Mouse (Mus musculus) left cerebral cortex, postnatal 36 days (tissue): ENCODE data around the gene Mcur1. TPM values are rescaled to one million over a fixed set of nuclear protein-coding genes. Genes with fewer than 3 reads are reported as not detected.

ENCODE experiments used
- DNase-seq, 2 experiments: peaks; one replicate each; pipeline ENCODE4 v3.0.0; 2021 to 2022; ENCODE audit warnings: low spot score in 2 of 2, mixed read lengths in 1 of 2
- intact Hi-C: fragments of 180-260 bp; cut with DNase I; formaldehyde crosslinking; loops from one replicate; pipeline ENCODE4 v1.15.1; 2025
- total RNA-seq, 2 experiments: library from RNA; stranded (reverse); gene quantifications; 2 replicates each; pipeline ENCODE4 v1.2.3; 2021

Gene Mcur1
- total RNA-seq, 2 experiments from 2014 or later = 14.9 to 18.5 TPM

GRCm38 (mm10) chr13:43534015-43534414 is 26.0 kb downstream of the Mcur1 start:
- intact Hi-C loops = loop anchor here (5.0 kb wide), 1 partner anchor 52 kb away; the partner anchor contains the start of gene Ranbp9
- DNase-seq = no peak

- DNase-seq = peak; percentile 49 to 57
- intact Hi-C loops = loop anchor here (5.0 kb wide), 1 partner anchor 49 kb away; the partner anchor contains the start of gene Ranbp9
These were observed 28.9 kb downstream of the Mcur1 start for GRCm38 (mm10) chr13:43530832-43531693.

GRCm38 (mm10) chr13:43530129-43530831 is 29.7 kb downstream of the Mcur1 start:
- DNase-seq = peak; percentile 82 to 83

GRCm38 (mm10) chr13:43526289-43526688 is 33.7 kb downstream of the Mcur1 start:
- intact Hi-C loops = no loop called here
- no peak for DNase-seq

More at GRCm38 (mm10) chr13:43530129-43530831, 29.7 kb downstream of the Mcur1 start:
- intact Hi-C loops = loop anchor here (5.0 kb wide), 1 partner anchor 48 kb away; the partner anchor contains the start of gene Ranbp9

- DNase-seq = peak; percentile 69 to 79
- intact Hi-C loops = no loop called here
These were observed 34.4 kb downstream of the Mcur1 start for GRCm38 (mm10) chr13:43525363-43526134.

GRCm38 (mm10) chr13:43524491-43525362 is 35.3 kb downstream of the Mcur1 start:
- intact Hi-C loops = no loop called here

GRCm38 (mm10) chr13:43523906-43524480 is 36.0 kb downstream of the Mcur1 start:
- intact Hi-C loops = no loop called here
- peak in 1 of 2 experiments; percentile 15 for DNase-seq

More at GRCm38 (mm10) chr13:43524491-43525362, 35.3 kb downstream of the Mcur1 start:
- DNase-seq = peak in 1 of 2 experiments; percentile 53

- intact Hi-C loops = no loop called here
- no peak for DNase-seq
These were observed 38.1 kb downstream of the Mcur1 start for GRCm38 (mm10) chr13:43521940-43522339.

- intact Hi-C loops = no loop called here
- DNase-seq = no peak
These were observed 40.7 kb downstream of the Mcur1 start for GRCm38 (mm10) chr13:43519251-43519650.

- intact Hi-C loops = no loop called here
- DNase-seq = no peak
These were observed 42.6 kb downstream of the Mcur1 start for GRCm38 (mm10) chr13:43517371-43517770.

GRCm38 (mm10) chr13:43516931-43517330 is 43.1 kb downstream of the Mcur1 start:
- intact Hi-C loops = no loop called here
- DNase-seq = no peak

GRCm38 (mm10) chr13:43516119-43516518 is 43.9 kb downstream of the Mcur1 start:
- intact Hi-C loops = no loop called here
- no peak for DNase-seq

GRCm38 (mm10) chr13:43514950-43515358 is 45.0 kb downstream of the Mcur1 start:
- no peak for DNase-seq
- intact Hi-C loops = no loop called here

GRCm38 (mm10) chr13:43512736-43513135 is 47.3 kb downstream of the Mcur1 start:
- intact Hi-C loops = no loop called here
- DNase-seq = no peak

GRCm38 (mm10) chr13:43505798-43506197 is 54.2 kb downstream of the Mcur1 start:
- intact Hi-C loops = no loop called here
- DNase-seq = no peak

GRCm38 (mm10) chr13:43503395-43503850 is 56.6 kb downstream of the Mcur1 start:
- intact Hi-C loops = no loop called here
- DNase-seq = no peak

GRCm38 (mm10) chr13:43501601-43502000 is 58.4 kb downstream of the Mcur1 start:
- no peak for DNase-seq
- intact Hi-C loops = no loop called here

GRCm38 (mm10) chr13:43500483-43500850 is 59.5 kb downstream of the Mcur1 start:
- DNase-seq = no peak
- intact Hi-C loops = no loop called here
